Mouse (Mus musculus) neural tube, embryonic 11.5 days (tissue): ENCODE measurements around the gene Nav2. TPM values are rescaled to one million over a fixed set of nuclear protein-coding genes. Genes with fewer than 3 reads are reported as not detected.

ENCODE experiments used
- ATAC-seq: fragments of 200-750 bp; cut with Nextera tagmentation; 2 replicates; pipeline ENCODE4 v1.8.0; 2017; ENCODE audit warnings: moderate number of reproducible peaks, mild to moderate bottlenecking, moderate TSS enrichment, moderate library complexity; ENCODE audit not compliant: insufficient read depth, low FRiP score, low TSS enrichment
- DNase-seq: peaks from one replicate; pipeline ENCODE4 v3.0.0-alpha.2; 2015; ENCODE audit warnings: low spot score
- H3K27ac ChIP-seq: fragments of 300-500 bp; sonication (generic); 2 replicates; pipeline ENCODE4 v1.5.1; 2014; ENCODE audit warnings: low read depth, mild to moderate bottlenecking, low read length
- H3K27me3 ChIP-seq: fragments of 300-500 bp; sonication (generic); 2 replicates; pipeline ENCODE4 v1.6.1; 2014; ENCODE audit warnings: mild to moderate bottlenecking, low read length, mixed read lengths; ENCODE audit not compliant: control insufficient read depth, insufficient read depth
- H3K36me3 ChIP-seq: fragments of 300-500 bp; sonication (generic); 2 replicates; pipeline ENCODE4 v1.6.1; 2014; ENCODE audit warnings: mild to moderate bottlenecking, low read length, moderate library complexity, mixed read lengths; ENCODE audit not compliant: control insufficient read depth, insufficient read depth
- H3K4me1 ChIP-seq: fragments of 300-500 bp; sonication (generic); 2 replicates; pipeline ENCODE4 v1.6.1; 2014; ENCODE audit warnings: low read length, mixed read lengths; ENCODE audit not compliant: control insufficient read depth, insufficient read depth
- H3K4me2 ChIP-seq: fragments of 300-500 bp; sonication (generic); 2 replicates; pipeline ENCODE4 v1.6.1; 2014; ENCODE audit warnings: low read depth, mild to moderate bottlenecking, moderate library complexity
- H3K4me3 ChIP-seq: fragments of 300-500 bp; sonication (generic); 2 replicates; pipeline ENCODE4 v1.5.1; 2014; ENCODE audit warnings: low read depth, low read length
- H3K9ac ChIP-seq: fragments of 300-500 bp; sonication (generic); 2 replicates; pipeline ENCODE4 v1.6.1; 2014; ENCODE audit warnings: mild to moderate bottlenecking, low read length
- H3K9me3 ChIP-seq: fragments of 300-500 bp; sonication (generic); 2 replicates; pipeline ENCODE4 v1.6.1; 2016; ENCODE audit warnings: low read length; ENCODE audit not compliant: control insufficient read depth
- WGBS: fragments of 180-500 bp; shearing (Covaris S2); extraction: QIAGEN DNeasy Blood & Tissue Kit; methylation state at CpG from one replicate; pipeline ENCODE4 v1.1.7; 2014; 5-methylcytosine and 5-hydroxymethylcytosine counted together
- polyA plus RNA-seq: library from polyadenylated mRNA; unstranded; fragments of >200 nt; fragmentation: Nextera tagmentation; extraction: Ambion mirVana; gene quantifications from 2 replicates; pipeline ENCODE4 v1.2.1, GENCODE M21; 2014

Nav2 gene
- polyA plus RNA-seq, 1 experiment from 2014 or later = 19.2 TPM

GRCm38 (mm10) chr7:49249996-49250395 is 341.5 kb downstream of the Nav2 start:
- no peaks in the 10 kb centered on the region for H3K9me3 ChIP-seq
- peaks cover 14% of the 10 kb centered on the region for H3K4me1 ChIP-seq
- peaks cover 21% of the 10 kb centered on the region for H3K27me3 ChIP-seq
- H3K36me3 ChIP-seq = no peaks in the 10 kb centered on the region
- 6% methylated on average over 9 of the region's 9 CpGs for WGBS
- no peak overlapping the region for H3K27ac ChIP-seq
- no peak overlapping the region for H3K9ac ChIP-seq
- ATAC-seq (no peak), DNase-seq (peak; percentile 85)
- no peak overlapping the region for H3K4me2 ChIP-seq
- H3K4me3 ChIP-seq = no peak overlapping the region

- 90% methylated on average over 13 of the region's 13 CpGs for WGBS
- no peak overlapping the region for H3K4me2 ChIP-seq
These were observed 342.2 kb downstream of the Nav2 start for GRCm38 (mm10) chr7:49250581-49251307.

DNA sequence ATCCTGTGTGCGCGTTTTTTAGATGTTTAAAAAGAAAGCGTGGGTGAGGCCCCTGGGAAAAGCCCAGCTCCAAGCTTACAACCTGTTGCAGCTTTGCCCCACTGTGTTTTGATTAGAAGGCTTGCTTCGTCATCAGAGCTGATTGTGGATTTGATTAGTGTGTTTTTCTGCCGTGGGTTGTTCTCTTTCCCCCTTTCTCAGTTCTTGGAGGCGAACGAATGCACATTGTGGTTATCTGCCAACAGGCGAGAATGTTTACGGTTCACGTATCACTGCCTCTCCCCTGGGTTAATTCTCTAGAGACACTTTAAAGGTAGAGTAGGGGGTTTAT is 342.8 kb downstream of the Nav2 start:
- no peak overlapping the region for H3K9ac ChIP-seq
- 84% methylated on average over 10 of the region's 10 CpGs for WGBS
- no peak overlapping the region for H3K4me2 ChIP-seq
- H3K4me3 ChIP-seq = no peak overlapping the region
- ATAC-seq (no peak), DNase-seq (no peak)
- H3K4me1 ChIP-seq = peaks cover 8% of the 10 kb centered on the region
- H3K27me3 ChIP-seq = peaks cover 21% of the 10 kb centered on the region
- H3K27ac ChIP-seq = no peak overlapping the region
- H3K36me3 ChIP-seq = no peaks in the 10 kb centered on the region
- no peaks in the 10 kb centered on the region for H3K9me3 ChIP-seq

More at GRCm38 (mm10) chr7:49250581-49251307, 342.2 kb downstream of the Nav2 start:
- Histone ChIP-seq H3K4me3 (no peak overlapping the region), H3K36me3 (no peaks in the 10 kb centered on the region), H3K9ac (no peak overlapping the region), H3K9me3 (no peaks in the 10 kb centered on the region), H3K4me1 (peaks cover 10% of the 10 kb centered on the region), H3K27ac (no peak overlapping the region), H3K27me3 (peaks cover 21% of the 10 kb centered on the region)
- DNase-seq = no peak
- no peak for ATAC-seq

GRCm38 (mm10) chr7:49252444-49252843 is 343.9 kb downstream of the Nav2 start:
- DNase-seq (no peak), ATAC-seq (no peak)
- H3K4me1 ChIP-seq = 0 out of 2 replicates have a peak, but pooled peaks cover under 1% of the 10 kb centered on the region
- peaks cover 12% of the 10 kb centered on the region for H3K27me3 ChIP-seq
- no peak overlapping the region for H3K4me3 ChIP-seq
- H3K36me3 ChIP-seq = no peaks in the 10 kb centered on the region
- H3K4me2 ChIP-seq = no peak overlapping the region
- no peak overlapping the region for H3K9ac ChIP-seq
- H3K9me3 ChIP-seq = no peaks in the 10 kb centered on the region
- H3K27ac ChIP-seq = no peak overlapping the region
- 90% methylated on average over 7 of the region's 7 CpGs for WGBS

DNA sequence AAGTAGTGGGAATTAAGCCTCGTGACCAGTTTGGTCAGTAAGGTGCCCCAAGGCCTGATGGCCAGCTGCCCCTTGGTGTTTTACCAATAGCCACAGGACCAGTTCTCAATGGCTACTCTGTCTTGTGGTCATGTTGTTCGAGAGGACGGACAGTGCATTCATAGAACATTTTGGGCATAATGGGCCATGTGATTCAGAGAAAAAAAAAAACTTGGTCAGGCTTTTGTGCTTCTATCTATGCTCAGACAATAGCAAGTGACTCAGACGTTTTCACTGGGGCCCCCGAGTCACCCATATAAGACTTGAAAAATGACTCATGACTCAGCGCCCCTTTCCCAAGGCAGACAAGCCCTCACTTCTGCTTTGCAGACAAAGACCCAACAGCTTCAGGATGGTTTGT is 344.4 kb downstream of the Nav2 start:
- H3K27ac ChIP-seq = no peak overlapping the region
- 59% methylated on average over 6 of the region's 6 CpGs for WGBS

DNA sequence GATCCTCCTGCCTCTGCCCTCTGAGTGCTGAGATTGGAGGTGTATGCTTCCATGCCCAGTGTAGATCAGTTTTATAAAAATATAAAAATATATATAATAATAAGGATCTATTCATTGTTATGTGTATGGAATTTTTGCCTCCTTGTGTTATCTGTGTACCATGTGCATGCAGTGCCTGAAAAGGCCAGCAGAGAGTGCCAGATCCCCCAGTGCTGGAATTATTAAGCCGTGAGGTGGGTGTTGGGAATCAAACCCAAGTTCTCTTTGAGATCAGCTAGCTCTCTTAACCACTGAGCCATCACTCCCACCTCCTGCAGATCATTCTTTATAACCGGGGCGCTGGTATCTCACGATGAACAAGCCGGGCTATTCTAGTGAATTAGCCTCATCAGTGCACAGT is 346.5 kb downstream of the Nav2 start:
- H3K4me3 ChIP-seq = no peak overlapping the region
- H3K9me3 ChIP-seq = no peaks in the 10 kb centered on the region
- no peak for ATAC-seq
- 0 out of 2 replicates have a peak, but pooled peaks cover 3% of the 10 kb centered on the region for H3K4me1 ChIP-seq
- no peak overlapping the region for H3K27ac ChIP-seq
- H3K36me3 ChIP-seq = no peaks in the 10 kb centered on the region
- WGBS = 94% methylated on average over 5 of the region's 5 CpGs
- H3K27me3 ChIP-seq = no peaks in the 10 kb centered on the region
- no peak for DNase-seq
- H3K9ac ChIP-seq = no peak overlapping the region
- H3K4me2 ChIP-seq = no peak overlapping the region

More for the DNA sequence above, 344.4 kb downstream of the Nav2 start:
- DNase-seq = no peak
- ATAC-seq = no peak
- H3K27me3 ChIP-seq = peaks cover 8% of the 10 kb centered on the region
- H3K9ac ChIP-seq = no peak overlapping the region
- no peaks in the 10 kb centered on the region for H3K36me3 ChIP-seq
- no peak overlapping the region for H3K4me2 ChIP-seq
- no peaks in the 10 kb centered on the region for H3K9me3 ChIP-seq
- H3K4me3 ChIP-seq = no peak overlapping the region
- 0 out of 2 replicates have a peak, but pooled peaks cover 3% of the 10 kb centered on the region for H3K4me1 ChIP-seq

DNA sequence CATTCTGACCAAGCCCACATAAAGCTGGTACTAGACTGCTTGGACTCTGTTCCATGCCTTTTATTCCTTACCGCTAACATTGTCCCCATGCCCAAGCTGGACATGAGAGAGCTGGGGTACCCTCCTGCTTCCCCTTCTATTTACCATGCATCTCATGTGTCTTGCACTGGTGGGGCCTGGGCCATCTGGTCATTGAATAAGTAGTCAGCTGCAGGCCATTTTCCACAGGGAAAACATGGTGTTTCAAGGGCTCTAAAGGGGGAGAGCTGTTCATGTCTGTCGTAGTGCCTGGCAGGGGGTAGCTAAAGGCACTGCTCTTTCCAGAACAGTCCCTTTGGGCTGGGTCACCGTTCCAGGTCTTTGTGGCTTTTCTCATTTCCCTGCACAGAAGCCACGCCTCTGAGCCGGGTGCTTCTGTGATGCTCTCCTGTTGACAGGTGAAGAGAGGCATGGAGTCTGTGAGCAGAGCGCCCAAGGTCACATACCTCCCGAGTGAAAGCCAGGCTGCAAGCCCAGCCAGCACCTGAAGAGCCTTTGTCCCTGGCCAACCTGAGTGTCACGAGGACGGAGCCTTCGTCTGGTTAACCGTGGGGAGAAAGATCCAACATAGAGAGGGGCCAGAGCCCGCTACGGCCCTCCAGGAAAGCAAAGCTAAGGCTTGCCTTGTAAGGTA is 348.9 kb downstream of the Nav2 start:
- H3K27ac ChIP-seq = 0 out of 2 replicates have a peak overlapping the region, but pooled peaks have one; percentile 27

DNA sequence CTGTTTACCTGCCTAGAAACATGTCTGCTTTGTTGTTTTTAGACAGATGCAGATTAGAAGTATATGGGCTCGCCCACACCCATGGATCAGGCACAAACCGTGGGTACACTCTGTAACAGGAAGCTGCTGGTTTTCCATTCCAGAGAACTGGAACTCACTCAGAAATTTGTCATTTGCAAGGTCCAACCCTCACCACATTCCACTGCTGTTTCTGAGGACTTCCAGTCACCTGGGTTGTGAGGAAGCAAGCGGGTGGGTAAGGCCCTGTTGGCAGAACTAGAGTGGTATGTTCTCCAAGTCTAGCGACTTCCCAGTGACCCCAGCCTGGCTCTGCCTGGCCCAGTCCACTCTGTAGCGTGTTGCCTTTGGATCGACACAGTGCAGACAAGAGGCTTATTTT is 349.6 kb downstream of the Nav2 start:
- ATAC-seq (no peak), DNase-seq (no peak)
- no peaks in the 10 kb centered on the region for H3K27me3 ChIP-seq
- H3K27ac ChIP-seq = 0 out of 2 replicates have a peak overlapping the region, but pooled peaks have one; percentile 27
- 0 out of 2 replicates have a peak, but pooled peaks cover 3% of the 10 kb centered on the region for H3K4me1 ChIP-seq
- 91% methylated on average over 6 of the region's 6 CpGs for WGBS
- H3K36me3 ChIP-seq = no peaks in the 10 kb centered on the region
- no peak overlapping the region for H3K9ac ChIP-seq
- no peak overlapping the region for H3K4me2 ChIP-seq
- no peak overlapping the region for H3K4me3 ChIP-seq
- no peaks in the 10 kb centered on the region for H3K9me3 ChIP-seq

More for the DNA sequence above, 348.9 kb downstream of the Nav2 start:
- no peaks in the 10 kb centered on the region for H3K36me3 ChIP-seq
- 85% methylated on average over 13 of the region's 13 CpGs for WGBS
- ATAC-seq (peak; percentile 24; the same call in 1 of the 2 replicates), DNase-seq (no peak)
- no peaks in the 10 kb centered on the region for H3K27me3 ChIP-seq
- H3K9ac ChIP-seq = no peak overlapping the region
- no peaks in the 10 kb centered on the region for H3K9me3 ChIP-seq
- no peak overlapping the region for H3K4me3 ChIP-seq
- H3K4me1 ChIP-seq = 0 out of 2 replicates have a peak, but pooled peaks cover 3% of the 10 kb centered on the region
- H3K4me2 ChIP-seq = no peak overlapping the region
